Mouse (Mus musculus): ENCODE measurements at regions not wholly inside any gene's neighbourhood (a gene's known extent, or its start where the extent isn't known, plus 50 kb on each side); places are given as distances from the start of the nearest gene placed in this dataset.

GRCm38 (mm10) chr12:110027345-110027744 lies 251.5 kb upstream of the Dio3 start:
- DNase-seq (ENCODE audit: low spot score) = no peak

DNA sequence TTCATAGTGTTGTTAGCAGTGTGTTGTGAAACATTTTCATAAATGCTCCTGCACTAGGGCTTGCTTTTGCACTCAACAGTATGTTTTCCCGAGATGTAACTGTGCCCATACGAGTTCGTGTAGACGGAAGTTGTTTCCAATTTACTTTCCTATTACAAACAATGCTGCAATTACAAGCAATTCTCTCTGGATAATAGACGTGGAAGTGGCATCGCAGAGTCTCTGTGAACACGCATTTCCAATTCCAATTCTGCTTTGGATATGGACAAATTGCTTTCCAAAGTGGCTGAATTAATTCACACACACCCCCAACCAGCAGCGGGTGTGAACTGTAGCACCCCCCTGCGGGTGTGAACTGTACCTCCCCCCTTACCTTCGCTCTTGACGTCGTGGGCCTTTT lies 250.9 kb upstream of the Dio3 start:
- no peak for DNase-seq (ENCODE audit: low spot score)

DNA sequence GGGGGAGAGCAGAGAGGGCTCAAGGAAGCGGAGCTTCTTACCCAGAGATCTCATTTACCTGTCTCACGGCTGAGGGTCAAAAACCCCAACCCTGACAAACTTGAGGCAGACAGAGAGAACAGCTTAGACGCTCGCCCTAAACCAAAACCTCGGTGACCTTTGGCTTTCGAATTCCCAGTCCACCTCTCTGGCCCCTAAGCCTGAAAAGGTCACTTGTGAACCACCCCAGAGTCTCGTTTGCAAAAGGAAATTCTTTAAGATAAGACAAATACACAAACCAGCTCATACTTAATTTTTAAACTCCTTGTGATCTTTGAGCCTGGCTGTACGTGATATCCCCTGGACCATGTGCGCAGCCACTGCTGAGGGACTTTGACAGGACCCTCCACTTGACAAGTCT lies 250.2 kb upstream of the Dio3 start:
- no peak for DNase-seq (ENCODE audit: low spot score)

DNA sequence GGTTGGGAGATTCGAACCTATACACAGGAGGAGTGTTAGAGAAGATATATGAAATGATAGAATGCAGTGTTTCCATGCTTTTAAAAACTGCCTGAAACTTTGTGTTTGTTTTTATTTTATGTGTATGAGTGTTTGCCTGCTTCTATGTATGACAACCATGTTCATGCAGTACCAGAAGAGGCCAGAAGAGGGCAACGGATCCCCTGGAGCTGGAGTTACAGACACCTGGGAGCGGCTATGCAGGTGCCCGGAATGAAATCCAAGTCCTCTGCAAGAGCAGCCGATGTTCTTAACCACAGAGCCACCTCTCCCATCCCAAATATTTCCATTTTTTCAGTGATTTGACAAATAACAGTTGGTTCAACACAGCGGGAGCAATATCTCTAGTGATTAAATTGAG lies 247.5 kb upstream of the Dio3 start:
- no peak for DNase-seq (ENCODE audit: low spot score)

GRCm38 (mm10) chr12:110035171-110035570 lies 243.7 kb upstream of the Dio3 start:
- no peak for DNase-seq (ENCODE audit: low spot score)

GRCm38 (mm10) chr12:110040682-110041081 lies 238.2 kb upstream of the Dio3 start:
- DNase-seq (ENCODE audit: low spot score) = peak; percentile 59

DNA sequence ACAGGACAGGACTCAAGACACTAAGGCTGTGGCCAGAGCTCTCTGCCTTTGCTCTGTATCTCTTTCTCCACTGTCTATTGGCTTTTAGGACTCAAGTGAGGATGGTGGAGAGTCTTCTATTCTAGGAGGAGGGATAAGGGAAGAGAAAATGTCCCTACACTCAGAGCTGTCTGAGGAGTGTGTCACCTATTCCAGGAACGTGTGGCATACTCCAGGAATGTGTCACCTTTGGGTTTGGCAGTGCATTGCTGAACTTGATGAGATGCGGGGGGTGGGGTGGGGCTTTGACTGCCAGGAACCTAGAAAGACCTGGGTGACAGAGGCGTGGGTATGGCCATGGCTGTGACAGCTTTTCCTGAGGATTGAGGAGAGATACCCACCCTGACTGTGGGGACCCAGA lies 237.1 kb upstream of the Dio3 start:
- DNase-seq (ENCODE audit: low spot score) = no peak

- DNase-seq (ENCODE audit: low spot score) = no peak
Measured at GRCm38 (mm10) chr12:110044266-110044665, 234.6 kb upstream of the Dio3 start.

GRCm38 (mm10) chr12:110044721-110045120 lies 234.1 kb upstream of the Dio3 start:
- DNase-seq (ENCODE audit: low spot score) = no peak

DNA sequence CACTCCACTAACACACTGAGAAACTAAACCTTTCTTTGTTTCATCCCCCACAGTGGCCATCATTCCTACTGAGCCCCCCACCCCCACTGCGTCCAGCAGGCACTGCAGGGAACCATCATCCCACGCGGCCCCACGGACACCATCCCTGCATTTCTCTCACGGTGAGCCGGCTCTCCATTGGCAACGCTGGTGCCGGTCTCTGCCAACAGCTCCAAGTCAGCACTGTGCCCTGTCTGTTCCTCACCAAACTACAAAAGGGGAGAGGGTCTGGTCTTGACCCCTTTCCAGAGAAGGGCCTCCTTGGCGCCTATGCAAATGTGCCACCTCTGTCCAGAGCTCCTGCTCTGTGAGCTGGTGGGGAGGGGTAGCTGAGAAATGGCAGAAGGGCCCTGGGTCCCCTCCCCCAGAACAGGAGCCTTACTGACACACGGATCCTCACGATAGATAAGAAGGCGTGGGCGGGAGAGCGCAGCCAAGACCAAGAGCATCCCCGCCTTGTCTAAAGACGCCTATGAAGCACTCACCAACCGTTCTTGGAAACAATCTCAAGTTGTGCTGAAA lies 233.0 kb upstream of the Dio3 start:
- no peak for DNase-seq (ENCODE audit: low spot score)

DNA sequence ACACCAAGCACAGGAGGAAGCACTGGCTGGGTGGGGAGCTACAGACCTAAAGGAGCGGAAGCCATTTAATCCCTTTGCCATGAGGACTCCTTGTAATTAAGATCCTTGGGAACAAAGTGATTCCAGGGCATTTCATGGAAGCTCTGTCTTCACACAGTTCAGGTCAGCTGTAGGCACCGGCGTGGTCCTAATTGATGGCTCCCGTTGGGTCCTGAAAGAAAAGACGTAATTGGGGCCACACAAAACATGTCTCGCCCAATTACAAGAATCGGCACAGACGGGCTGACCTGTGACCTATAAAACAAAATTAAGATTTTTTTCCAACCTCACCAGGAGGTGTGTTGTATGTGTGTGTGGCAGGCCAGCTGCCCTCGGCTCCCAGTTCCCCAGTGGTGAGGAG lies 232.3 kb upstream of the Dio3 start:
- no peak for DNase-seq (ENCODE audit: low spot score)

DNA sequence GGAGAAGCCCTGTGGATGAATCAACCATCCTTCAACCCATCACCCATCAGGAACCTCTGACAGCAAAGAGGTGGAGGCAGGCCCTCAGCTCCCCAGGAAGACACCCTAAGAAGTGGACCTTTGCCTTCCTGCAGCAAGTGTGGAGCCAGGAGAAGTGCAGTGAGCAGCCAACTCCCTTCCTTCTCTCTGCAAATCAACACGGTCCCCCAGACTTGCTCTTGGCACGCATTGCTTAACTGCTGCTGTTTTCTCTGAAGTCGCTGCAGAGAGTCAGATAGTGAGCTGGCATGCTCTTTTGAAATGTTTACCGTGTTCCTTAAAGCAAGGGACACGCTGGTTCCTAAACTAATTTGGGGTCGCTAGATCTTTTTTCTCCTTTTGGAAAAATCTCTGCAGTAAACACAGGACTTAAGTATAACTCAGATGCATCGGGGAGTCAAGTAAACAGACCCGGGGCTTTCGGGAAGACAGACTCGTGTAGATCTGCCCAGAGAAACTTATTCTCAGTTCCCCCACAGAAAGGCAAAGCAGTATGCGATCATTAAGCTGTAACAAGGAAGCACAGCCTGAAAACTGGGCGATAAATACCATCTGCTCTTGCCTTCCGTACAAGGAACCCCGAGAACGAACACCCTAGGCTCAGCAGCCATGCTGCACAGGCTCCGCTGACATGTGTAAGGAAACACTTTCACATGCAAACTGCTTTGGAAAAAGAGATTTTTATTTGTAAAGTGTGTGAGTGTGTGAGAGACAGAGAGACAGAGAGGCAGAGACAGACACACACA lies 231.2 kb upstream of the Dio3 start:
- no peak for DNase-seq (ENCODE audit: low spot score)

DNA sequence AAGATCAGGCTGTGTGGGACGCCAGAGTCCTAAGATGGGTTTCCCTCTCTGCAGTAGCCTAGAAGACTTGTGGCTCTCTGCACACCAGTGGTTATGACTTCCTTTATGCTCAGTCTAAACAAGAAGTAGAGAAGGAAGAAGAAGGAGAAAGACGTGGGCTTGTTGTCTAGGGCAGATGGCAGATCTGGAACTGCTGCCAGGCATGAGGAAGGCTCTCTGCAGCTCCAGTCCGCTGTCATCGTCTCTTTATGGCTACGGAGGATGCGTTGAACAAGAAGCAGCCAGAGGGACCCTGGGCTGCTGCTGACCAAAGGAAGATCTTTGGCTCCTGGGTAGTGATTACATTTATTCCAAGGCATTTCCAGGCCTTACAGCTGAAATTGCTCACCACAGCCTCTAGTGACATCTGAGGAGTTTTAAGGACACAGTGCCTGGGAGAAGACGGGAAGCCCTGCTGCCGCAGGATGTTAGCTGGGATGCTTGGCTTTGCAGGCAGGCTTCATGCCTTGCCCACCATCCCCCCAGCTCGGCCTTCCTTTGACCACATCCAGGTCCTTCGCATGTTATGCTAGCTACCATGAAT lies 229.6 kb upstream of the Dio3 start:
- no peak for DNase-seq (ENCODE audit: low spot score)

DNA sequence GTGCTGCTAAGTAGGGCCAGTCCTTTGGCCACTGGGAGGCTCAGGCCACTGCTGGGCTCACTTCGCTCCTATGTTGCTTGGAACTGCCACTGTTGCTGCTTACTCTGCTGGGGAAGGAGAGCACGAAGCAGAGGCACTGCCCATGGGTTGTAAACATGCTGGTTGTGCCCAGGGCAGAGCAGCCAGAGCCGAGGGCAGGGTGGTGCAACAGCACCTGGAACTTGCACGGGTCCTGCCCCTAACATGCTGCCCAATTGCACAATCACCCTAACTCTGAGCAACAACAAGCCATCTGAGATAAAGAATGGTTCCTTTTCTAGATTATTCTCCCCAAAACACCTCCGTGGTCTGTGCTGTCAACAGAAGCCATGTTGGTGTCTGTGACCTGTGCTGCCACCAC lies 219.5 kb upstream of the Dio3 start:
- DNase-seq (ENCODE audit: low spot score) = no peak

DNA sequence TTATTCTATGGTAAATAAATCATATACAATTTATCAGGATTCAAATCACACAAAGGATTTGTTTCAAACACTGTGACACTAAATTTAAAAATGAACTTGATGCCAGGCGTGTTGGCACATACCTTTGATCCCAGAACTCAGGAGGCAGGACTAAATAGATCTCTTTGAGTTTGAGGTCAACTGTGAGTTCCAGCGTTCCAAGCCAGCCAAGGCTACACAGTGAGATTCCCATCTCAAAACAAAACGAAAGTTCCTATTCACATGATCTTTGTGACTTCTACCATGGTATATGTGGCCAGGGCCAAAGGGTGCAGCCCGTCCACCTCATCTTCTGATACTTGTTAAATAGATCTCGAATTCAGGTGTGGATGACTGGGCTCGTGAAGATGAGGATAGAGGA lies 216.9 kb upstream of the Dio3 start:
- no peak for DNase-seq (ENCODE audit: low spot score)

DNA sequence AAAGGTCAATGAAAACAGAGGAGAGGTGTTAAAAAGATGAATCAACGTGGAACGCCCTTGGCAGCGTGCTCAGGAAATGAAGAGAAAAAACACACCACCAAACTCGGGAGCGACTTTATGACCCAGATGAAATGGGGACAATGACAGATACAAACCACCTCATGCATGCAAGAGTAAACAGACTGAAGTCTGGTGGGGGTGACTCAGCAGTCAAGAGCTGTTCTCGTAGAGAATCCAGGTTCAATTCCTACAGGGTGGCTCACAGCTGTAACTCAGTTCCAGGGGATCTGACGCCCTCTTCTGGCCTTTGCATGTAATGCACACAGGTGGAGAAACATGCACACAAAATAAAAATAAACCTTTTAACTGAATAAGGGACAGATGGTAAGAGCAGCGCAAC lies 215.9 kb upstream of the Dio3 start:
- no peak for DNase-seq (ENCODE audit: low spot score)

GRCm38 (mm10) chr12:110066361-110066885 lies 212.4 kb upstream of the Dio3 start:
- no peak for DNase-seq (ENCODE audit: low spot score)

DNA sequence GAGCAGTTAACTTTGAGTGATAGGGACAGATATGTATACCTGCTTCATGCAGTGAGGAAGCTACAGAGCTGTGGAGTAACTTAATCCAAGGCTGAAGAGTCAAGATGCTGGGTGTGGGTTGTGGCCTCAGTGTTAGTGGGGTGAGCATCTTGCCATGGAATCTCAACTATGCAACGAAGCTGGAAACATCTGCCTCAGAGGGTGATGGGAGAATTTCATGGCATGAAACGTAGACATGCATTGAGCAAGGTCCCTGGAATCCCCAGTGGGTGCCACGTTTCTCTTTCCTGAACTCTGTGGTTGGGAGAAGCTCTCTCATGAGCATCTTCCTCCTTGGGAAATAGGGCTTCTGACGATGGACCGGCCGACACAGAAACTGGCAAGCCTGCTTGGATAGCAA lies 208.4 kb upstream of the Dio3 start:
- DNase-seq (ENCODE audit: low spot score) = no peak

DNA sequence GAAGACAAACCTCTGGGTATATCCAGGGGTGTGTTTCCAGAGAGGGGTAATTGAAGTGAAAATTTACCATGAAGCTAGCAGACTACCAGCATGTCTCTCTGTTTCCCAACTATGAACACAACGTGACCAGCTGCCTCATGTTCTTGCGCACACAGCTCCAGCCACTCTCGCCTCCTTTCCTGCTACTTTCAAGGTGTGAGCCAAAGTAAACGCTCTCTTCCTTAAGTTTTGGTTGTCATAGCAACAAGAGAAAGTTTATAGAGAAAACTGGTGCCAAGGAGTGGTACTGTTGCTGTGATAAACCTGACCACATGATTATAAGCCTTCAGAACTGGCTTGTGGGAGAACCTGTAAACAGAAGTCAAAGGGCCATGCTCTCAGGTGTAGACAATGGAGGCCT lies 207.0 kb upstream of the Dio3 start:
- DNase-seq (ENCODE audit: low spot score) = no peak

DNA sequence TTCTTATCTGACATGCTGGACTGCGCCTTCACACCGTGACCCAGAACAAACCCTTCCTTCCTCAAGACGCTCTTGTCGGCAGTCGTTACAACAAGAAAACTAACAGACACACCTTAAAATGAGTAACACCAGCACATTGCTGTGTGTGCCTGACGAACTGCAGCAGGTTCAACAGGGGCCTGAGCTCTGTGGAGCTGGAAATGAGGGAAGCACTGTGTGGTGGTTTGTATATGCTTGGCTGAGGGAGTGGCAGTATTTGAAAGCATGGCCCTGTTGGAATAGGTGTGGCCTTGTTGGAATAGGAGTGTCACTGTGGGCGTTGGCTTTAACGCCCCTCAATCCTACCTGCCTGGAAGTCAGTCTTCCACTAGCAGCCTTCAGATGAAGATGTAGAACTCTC lies 203.9 kb upstream of the Dio3 start:
- no peak for DNase-seq (ENCODE audit: low spot score)

DNA sequence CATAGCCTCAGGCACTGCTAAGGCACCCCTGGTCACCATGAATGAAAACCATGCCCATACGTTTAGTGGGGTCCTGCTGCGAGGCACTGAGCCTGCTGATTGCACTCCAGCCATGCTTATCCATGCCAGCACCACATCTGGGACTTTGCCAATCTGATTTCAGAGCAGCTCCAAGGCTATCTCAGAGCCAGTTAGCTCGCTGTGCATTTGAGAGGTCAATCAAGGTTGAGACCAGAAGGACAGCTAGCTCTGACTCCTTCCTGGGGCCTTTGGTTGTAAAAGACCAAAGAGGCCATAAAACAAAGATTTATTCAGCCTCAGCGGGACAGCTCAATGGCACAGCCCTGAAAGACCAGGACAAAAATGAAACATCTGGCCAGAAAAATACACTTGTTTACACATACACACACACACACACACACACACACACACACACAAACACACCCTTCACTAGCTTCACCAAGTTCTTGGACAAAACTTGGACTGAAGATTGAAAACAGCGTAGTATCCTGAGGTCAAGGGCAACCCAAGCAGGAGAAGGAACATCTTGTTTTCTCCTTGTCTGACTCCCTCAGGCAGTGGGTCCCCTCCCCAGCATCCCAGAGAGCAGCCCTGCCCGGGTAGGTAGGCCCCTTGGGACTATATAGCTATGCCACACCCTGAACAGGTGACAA lies 201.5 kb upstream of the Dio3 start:
- no peak for DNase-seq (ENCODE audit: low spot score)

- DNase-seq (ENCODE audit: low spot score) = no peak
Measured at GRCm38 (mm10) chr12:110078081-110078505, 200.8 kb upstream of the Dio3 start.
